Mouse (Mus musculus) kidney, postnatal 0 days (tissue): Measurements from ENCODE around the gene Hist1h4d. TPM values are rescaled to one million over a fixed set of nuclear protein-coding genes. Genes with fewer than 3 reads are reported as not detected.
"Not testable (repeated sequence)": the region's sequence is repeated elsewhere in the genome, so short reads cannot be mapped to it uniquely, and the experiment has no call there.

Experiments
- ATAC-seq: fragments of 200-750 bp; cut with Nextera tagmentation; replicated peaks from 2 replicates; pipeline ENCODE4 v1.8.0; 2017; ENCODE audit warnings: low read depth, moderate number of reproducible peaks, moderate TSS enrichment, moderate library complexity; ENCODE audit not compliant: low FRiP score
- DNase-seq: peaks from one replicate; pipeline ENCODE4 v3.0.0-alpha.2; 2016; ENCODE audit warnings: low spot score
- H3K27ac ChIP-seq: fragments of 300-500 bp; sonication (generic); 2 replicates; pipeline ENCODE4 v1.5.1; 2014; ENCODE audit warnings: mild to moderate bottlenecking
- H3K27me3 ChIP-seq: fragments of 300-500 bp; sonication (generic); 2 replicates; pipeline ENCODE4 v1.6.1; 2014; ENCODE audit warnings: low read length, mixed read lengths; ENCODE audit not compliant: insufficient read depth
- H3K36me3 ChIP-seq: fragments of 300-500 bp; sonication (generic); 2 replicates; pipeline ENCODE4 v1.6.1; 2014; ENCODE audit warnings: low read length, mixed read lengths; ENCODE audit not compliant: insufficient read depth
- H3K4me1 ChIP-seq: fragments of 300-500 bp; sonication (generic); replicated peaks from 2 replicates; pipeline ENCODE4 v1.6.1; 2014; ENCODE audit warnings: antibody characterized with exemption, low read length, mixed read lengths; ENCODE audit not compliant: insufficient read depth
- H3K4me2 ChIP-seq: fragments of 300-500 bp; sonication (generic); 2 replicates; pipeline ENCODE4 v1.6.1; 2014; ENCODE audit warnings: mild to moderate bottlenecking, low read length, moderate library complexity, mixed read lengths
- H3K4me3 ChIP-seq: fragments of 300-500 bp; sonication (generic); replicated peaks from 2 replicates; pipeline ENCODE4 v1.5.1; 2014; ENCODE audit warnings: low read depth, low read length
- H3K9ac ChIP-seq: fragments of 300-500 bp; sonication (generic); 2 replicates; pipeline ENCODE4 v1.6.1; 2014; ENCODE audit warnings: low read depth, low read length
- H3K9me3 ChIP-seq: fragments of 300-500 bp; sonication (generic); replicated peaks from 2 replicates; pipeline ENCODE4 v1.6.1; 2016; ENCODE audit warnings: low read length, inconsistent platforms, mixed read lengths
- CTCF ChIP-seq: IDR thresholded peaks from 2 replicates; pipeline ENCODE4 v1.5.1; 2016; ENCODE audit warnings: antibody characterized with exemption, low read depth, mild to moderate bottlenecking, moderate library complexity
- WGBS: fragments of 180-500 bp; shearing (Covaris S2); extraction: QIAGEN DNeasy Blood & Tissue Kit; methylation state at CpG from one replicate; pipeline ENCODE4 v1.1.7; 2014; 5-methylcytosine and 5-hydroxymethylcytosine counted together
- polyA plus RNA-seq: library from polyadenylated mRNA; unstranded; fragments of >200 nt; fragmentation: Nextera tagmentation; extraction: Ambion mirVana; gene quantifications from 2 replicates; pipeline ENCODE4 v1.2.1, GENCODE M21; 2015

Gene Hist1h4d
- polyA plus RNA-seq, 1 experiment from 2014 or later: 77.0 TPM

GRCm38 (mm10) chr13:23543965-23544786, 37.2 kb upstream of the Hist1h4d start, which contains the start of gene Hist1h3f:
Hist1h3f (plus strand) TSS chr13:23544052.
- Histone ChIP-seq H3K9me3 (no peaks in the 10 kb centered on the region), H3K9ac (peak within 1 kb of the TSS; percentile 63), H3K27ac (peak within 1 kb of the TSS; percentile 93), H3K4me3 (peak within 1 kb of the TSS; percentile 43), H3K36me3 (no peaks in the 10 kb centered on the region), H3K4me2 (peak within 1 kb of the TSS; percentile 71), H3K4me1 (no peaks in the 10 kb centered on the region), H3K27me3 (no peaks in the 10 kb centered on the region)
- DNase-seq (peak; percentile 99), ATAC-seq (peak; percentile 93)
- TF ChIP-seq CTCF: no peak
- WGBS: under 1% methylated on average over 21 of the region's 45 CpGs

- Histone ChIP-seq H3K4me3 (peak overlapping the region; percentile 43), H3K27ac (peak overlapping the region; percentile 93; the same call in 1 of the 2 replicates), H3K4me2 (peak overlapping the region; percentile 71)
- peak; percentile 4; the same call in 1 of the 2 replicates for ATAC-seq
- 0% methylated on average over 11 of the region's 14 CpGs for WGBS
- not testable (repeated sequence) for DNase-seq, H3K4me1 ChIP-seq, H3K9me3 ChIP-seq, H3K27me3 ChIP-seq, H3K36me3 ChIP-seq, H3K9ac ChIP-seq
These were observed 36.6 kb upstream of the Hist1h4d start for GRCm38 (mm10) chr13:23544787-23545120.

GRCm38 (mm10) chr13:23546694-23547093, 34.7 kb upstream of the Hist1h4d start:
- TF ChIP-seq CTCF: no peak
- H3K4me2 ChIP-seq: no peak overlapping the region
- H3K4me1 ChIP-seq: no peaks in the 10 kb centered on the region
- ATAC-seq (no peak), DNase-seq (no peak)
- no peak overlapping the region for H3K4me3 ChIP-seq
- 75% methylated on average over 5 of the region's 5 CpGs for WGBS
- H3K9ac ChIP-seq: no peak overlapping the region
- no peaks in the 10 kb centered on the region for H3K9me3 ChIP-seq
- no peaks in the 10 kb centered on the region for H3K36me3 ChIP-seq
- no peaks in the 10 kb centered on the region for H3K27me3 ChIP-seq
- no peak overlapping the region for H3K27ac ChIP-seq

- WGBS: under 1% methylated on average over 3 of the region's 3 CpGs
- ATAC-seq (no peak), DNase-seq (peak; percentile 49)
- no peak for TF ChIP-seq CTCF
- no peaks in the 10 kb centered on the region for H3K36me3 ChIP-seq
- peak overlapping the region; percentile 62 for H3K4me2 ChIP-seq
- peak overlapping the region; percentile 58 for H3K9ac ChIP-seq
- no peaks in the 10 kb centered on the region for H3K27me3 ChIP-seq
- H3K4me3 ChIP-seq: peak overlapping the region; percentile 38
- no peaks in the 10 kb centered on the region for H3K9me3 ChIP-seq
- peak overlapping the region; percentile 90 for H3K27ac ChIP-seq
- H3K4me1 ChIP-seq: no peaks in the 10 kb centered on the region
These were observed 30.6 kb upstream of the Hist1h4d start for GRCm38 (mm10) chr13:23550761-23551145.

GRCm38 (mm10) chr13:23551146-23551834, 30.1 kb upstream of the Hist1h4d start, which contains the start of gene Hist1h4f:
Hist1h4f (minus strand) TSS chr13:23551648.
- not testable (repeated sequence) for H3K4me1 ChIP-seq, H3K27me3 ChIP-seq, H3K36me3 ChIP-seq, H3K9me3 ChIP-seq
- DNase-seq (peak; percentile 99), ATAC-seq (peak; percentile 78)
- TF ChIP-seq CTCF: peak; percentile 62
- Histone ChIP-seq H3K4me3 (peak within 1 kb of the TSS; percentile 38), H3K27ac (peak within 1 kb of the TSS; percentile 90), H3K4me2 (peak within 1 kb of the TSS; percentile 62), H3K9ac (peak within 1 kb of the TSS; percentile 58)
- WGBS: under 1% methylated on average over 47 of the region's 47 CpGs
